Mouse (Mus musculus) gastrocnemius, adult 18-20 months (tissue): Measurements from ENCODE around the gene Vmn2r7. TPM values are rescaled to one million over a fixed set of nuclear protein-coding genes. Genes with fewer than 3 reads are reported as not detected.
A peak's percentile ranks its signal among the peaks of the same experiment; 100 is the strongest.
"Not testable (repeated sequence)": the region's sequence is repeated elsewhere in the genome, so short reads cannot be mapped to it uniquely, and the experiment has no call there.

Experiments
- DNase-seq: peaks from one replicate; pipeline ENCODE4 v3.0.0; 2021; ENCODE audit warnings: low spot score
- long read RNA-seq, 2 experiments: library from polyadenylated mRNA; stranded (forward); transcript quantifications; one replicate each; pipeline ENCODE4 v2.0.0; 2021
- total RNA-seq, 2 experiments: library from RNA; stranded (reverse); gene quantifications; 2 replicates each; pipeline ENCODE4 v1.2.3; 2021

Vmn2r7 gene
- total RNA-seq: not detected
- long read RNA-seq, experiment 1: 0 reads
- long read RNA-seq, experiment 2: 0 reads

DNA sequence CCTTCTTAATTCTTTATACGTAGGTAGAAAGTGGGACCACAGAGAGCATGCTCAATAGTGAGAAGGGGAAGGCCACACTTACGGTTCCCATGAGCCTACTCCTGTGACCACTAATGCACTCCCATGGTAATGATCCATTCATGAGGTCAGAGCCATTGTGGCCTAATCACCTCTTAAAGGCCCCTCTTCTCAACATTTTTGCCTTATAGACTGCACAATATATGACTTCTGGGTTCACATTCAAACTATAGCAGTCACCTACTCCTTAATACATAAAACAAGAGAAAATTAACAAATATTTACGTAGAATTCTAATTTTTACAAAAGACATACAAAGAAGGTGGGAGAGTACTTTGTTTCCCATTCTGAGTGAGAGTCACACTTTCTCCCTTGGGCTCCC is at the start of gene Vmn2r7:
Gene Vmn2r7 (minus strand): TSS at position 101 of the 400 bp plus-strand sequence.
- DNase-seq: not testable (repeated sequence)

DNA sequence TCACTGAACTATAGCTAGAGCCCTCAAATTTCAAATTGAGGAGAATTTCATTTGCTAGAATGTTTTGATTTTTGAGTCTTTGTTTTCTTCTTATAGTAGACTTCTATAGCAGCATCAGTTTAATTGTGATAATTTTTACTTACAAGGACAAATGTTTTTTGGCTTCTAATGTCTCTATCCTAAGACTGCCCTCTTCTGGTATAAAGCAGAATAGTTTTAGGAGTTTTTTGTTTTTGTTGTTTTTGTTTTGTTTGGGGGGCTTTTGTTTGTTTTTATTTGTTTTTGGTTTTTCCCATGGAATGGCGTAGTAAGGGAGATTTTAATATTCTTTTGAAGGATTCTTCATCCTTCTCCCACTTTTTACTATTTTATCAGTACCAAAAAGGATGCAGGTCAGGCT is 45.2 kb upstream of the Vmn2r7 start:
- DNase-seq: no peak

DNA sequence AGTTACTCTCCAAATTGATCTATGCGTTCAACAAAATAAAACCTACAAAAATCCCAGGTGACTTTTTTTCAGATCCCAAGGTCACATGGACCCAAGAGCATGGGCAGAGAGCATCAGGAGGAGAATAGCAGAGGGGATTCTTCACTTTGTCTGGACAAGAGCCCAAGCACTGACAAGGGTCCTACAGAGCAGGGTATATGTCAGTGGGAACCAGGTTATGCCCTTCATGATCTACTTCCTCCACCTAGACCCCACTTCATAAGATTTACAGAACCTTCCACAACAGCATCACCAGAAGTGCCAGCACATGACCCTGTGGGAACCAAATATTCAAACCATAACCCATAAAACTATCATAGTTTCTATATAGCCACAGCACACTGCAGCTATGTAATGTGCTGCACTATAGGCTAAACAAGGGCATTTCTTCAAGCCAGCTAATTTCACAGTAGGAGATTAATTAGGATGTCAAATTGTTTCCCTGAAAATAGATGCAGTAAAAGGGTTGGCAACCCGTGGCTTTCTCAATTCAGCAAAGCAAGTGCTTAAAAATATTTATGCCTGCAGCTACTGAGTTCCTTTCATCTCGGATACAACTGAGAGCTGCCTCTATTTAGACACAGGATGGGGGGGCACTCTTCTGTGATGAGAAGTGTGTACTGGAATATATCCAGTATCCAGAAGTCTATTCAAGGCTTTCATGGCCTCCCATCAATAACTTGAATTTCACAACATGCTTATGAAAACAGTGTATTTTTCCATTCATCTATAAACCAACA is 33.8 kb upstream of the Vmn2r7 start:
- no peak for DNase-seq

DNA sequence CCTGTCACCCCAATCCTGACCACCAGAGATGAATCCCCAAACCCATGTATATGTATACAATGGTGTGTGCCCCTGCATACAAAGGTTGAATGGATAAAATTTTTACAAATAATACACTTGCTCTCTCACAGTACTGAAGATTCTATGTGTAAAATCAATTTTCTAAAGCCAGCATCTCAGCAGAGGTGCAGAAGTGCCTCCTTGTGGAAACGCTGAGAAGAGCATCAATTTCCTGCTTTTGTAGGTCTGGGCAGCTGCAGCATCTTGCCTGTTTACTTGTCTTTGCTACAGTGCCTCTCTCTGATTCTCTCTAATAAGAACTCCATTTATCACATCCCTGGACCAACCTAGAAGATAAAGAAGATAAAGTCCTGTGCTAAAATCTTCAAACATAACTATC is 32.1 kb upstream of the Vmn2r7 start:
- no peak for DNase-seq

DNA sequence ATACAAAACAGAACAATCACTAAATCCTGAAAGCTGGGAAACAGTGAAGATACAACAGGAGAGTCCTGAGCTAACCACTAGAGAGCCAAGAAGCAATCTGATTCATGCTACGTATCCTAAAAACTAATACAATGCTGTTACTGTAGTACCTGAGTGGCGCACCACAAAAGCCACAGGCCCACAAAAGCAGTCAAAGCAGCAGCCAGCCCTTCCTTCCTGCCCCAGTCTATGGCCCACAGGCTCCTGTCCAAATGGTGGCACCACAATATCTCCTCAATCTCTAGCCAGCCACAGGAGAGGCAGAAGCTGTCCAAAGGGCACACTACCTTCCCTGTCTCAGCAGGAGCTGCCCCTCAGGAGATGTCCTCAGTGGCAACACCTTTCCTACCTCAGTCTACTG is 1.7 kb downstream of the Vmn2r7 start:
- DNase-seq: no peak

DNA sequence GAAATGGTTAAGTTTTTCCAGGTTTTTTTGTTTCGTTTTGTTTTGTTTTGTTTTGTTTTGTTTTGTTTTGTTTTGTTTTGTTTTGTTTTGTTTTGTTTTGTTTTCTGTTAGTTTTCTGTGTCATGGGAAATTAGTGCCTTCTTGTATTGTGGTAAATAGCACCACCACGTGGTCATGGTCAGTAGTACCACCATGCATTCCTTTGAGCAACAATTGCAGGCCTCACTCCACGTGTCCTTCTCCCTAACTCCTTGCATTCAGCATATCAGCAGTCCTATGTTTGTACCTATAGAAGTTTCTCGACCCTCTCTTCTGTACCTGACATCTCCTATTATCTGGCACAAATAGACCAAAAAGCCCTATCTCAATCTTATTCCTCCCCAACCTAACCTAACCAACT is 2.3 kb downstream of the Vmn2r7 start:
- DNase-seq: peak; percentile 22

DNA sequence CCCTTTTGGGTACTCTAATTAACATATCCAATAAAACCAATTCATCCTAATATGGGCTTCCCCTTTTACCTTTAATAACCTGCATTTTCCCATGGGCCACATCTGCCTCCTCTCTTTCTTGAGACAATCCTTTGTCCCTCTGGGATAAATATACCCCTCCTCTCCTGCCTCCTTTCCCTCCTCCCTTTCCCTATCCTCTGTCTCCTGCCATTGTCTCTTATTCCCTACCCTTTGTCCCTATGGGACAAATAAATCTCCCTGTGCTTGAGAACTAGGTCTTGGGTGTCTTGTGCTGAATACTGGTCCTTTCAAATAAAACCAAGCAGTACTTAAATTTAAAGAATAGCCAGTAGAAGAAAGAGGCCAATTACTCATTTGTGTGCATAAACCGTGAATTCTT is 13.4 kb downstream of the Vmn2r7 start:
- no peak for DNase-seq

DNA sequence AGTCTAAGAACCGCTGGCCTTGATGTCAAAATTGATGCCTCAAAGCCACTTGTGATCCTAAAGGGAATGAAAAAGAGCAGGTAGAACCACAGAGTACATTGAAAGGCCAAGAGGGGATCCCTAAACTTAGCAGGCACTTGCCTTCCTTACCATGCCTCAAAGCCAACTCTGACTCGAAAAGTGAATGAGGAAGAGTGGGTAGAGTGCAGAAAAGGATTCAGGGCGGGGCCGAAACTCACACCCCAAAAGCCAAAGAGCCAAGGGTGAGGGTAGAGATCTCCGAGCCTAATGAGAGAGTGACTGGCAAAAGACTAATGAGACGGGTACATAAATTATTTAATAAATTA is 53.3 kb downstream of the Vmn2r7 start:
- DNase-seq: no peak

DNA sequence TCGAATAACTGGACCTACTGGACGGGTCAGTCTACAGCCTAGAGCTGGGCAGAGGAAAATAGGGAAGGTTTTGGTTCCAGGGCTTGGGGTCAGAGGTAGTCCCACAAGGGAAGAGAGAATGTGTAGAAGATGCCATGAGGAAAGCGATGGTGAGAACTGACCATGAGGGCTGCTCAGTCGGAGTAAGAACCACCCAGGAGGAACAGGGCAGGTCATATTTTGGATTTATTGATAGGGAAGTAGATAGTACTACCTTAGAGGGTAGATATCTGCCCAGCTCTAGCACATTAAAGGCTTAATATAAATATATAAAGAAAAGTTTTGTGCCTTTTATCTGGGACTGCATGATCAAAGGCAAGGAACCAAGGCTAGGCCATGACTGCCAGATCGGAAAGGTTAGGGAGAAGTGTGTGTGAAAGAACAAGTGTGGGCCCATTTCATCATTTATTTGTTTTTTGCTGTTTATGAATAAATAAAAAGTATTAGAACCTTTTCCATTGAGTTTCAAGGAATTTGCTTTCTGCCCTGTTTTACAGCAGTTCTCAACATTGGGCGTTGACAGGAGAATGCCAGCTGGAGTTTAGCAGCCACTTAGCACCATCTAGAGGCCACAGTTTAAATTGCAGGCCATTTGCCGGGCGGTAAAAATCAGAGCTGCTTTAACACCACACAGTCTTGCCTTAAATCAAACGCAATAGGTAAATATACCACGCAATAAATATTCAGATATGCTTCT is 53.9 kb downstream of the Vmn2r7 start:
- peak; percentile 29 for DNase-seq

DNA sequence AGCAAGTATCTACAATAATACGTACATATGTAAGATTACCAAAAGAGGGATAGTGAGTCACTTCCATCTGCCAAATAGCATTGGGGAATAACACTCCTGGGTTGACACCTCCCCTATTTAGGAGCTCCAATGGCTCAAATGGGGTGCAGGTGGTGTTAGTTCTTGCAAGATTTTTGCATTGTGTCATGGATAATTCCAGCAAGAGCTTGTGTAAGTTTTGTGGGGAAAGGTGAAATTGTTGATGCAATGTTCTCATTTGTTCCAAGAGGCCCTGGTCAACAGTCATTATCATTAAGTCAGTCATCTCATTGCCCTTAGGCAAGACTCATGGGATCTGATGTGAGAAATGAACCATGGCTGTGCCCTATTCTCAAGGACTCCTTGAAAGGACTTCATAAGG is 61.7 kb downstream of the Vmn2r7 start:
- DNase-seq: no peak

DNA sequence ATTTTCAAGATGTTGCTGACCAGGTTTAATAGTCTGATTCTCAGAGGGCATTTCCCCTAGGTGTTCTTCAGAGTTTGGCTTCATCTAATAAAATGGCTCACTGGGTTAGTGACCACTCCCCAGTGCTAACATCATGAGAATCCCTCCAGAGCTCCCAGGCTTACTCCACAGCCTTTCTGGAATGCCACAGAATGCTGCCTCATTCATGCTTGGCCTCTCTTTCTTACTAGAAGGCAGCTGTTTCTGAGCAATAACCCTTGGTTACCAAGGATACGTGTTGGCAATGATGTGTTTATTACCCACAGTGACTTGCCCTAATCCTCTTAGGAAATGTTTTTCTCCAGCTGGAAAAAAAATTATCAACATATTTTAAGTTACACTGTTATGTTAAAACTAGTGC is 72.4 kb downstream of the Vmn2r7 start:
- DNase-seq: no peak

DNA sequence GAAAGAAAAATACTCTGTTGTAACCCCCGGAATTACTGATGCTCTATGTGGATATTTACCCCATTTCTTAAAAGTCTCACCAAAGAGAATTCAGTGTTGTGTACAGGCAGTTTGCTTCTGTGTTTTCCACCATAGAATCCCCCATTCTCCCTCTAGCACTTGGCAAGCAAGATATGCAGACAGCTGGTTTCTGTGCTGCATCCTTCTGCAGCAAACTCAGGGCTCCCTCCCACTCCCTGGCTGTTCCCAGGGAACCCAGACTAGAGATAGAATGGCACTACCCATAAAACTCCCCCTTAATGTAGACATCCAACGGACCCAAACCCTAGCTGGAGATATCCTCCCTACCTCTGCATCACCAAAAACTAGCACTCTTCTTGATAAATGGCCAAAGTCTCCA is 88.4 kb downstream of the Vmn2r7 start:
- no peak for DNase-seq

DNA sequence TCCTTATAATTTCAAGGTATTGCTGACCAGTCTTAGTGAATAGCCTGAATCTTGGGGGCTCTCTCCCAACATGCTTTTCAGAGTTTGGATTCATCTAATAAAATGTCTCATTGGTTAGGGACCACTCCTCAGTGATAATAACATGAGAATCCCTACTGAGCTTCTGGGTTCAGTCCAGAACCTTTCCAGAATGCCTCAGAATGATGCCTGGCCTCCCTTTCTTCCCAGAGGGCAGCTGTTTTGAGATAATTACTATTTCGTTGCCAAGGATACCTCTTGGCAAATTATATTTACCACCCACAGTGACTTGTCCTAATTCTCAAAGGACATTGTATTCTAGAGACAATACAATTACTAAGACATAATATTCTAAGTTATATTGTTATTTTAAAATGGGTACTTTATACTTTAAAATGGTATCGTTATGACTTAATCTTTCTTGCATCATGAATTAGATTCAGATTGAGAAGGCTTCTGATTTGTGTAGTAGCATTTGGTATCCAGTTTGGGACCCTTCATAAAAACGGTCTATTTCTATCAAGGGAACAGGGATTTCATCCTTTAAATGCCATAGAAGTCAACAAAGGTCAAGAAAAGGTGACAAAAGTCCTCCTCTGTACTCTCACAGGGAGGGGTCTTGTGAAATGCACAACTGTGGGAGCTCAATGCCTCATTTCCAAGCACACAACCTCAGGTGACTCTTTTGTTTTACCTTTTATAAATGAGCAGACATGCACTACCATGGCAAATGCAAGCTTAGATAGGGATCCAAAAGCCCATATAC is 117.2 kb downstream of the Vmn2r7 start:
- DNase-seq: not testable (repeated sequence)

DNA sequence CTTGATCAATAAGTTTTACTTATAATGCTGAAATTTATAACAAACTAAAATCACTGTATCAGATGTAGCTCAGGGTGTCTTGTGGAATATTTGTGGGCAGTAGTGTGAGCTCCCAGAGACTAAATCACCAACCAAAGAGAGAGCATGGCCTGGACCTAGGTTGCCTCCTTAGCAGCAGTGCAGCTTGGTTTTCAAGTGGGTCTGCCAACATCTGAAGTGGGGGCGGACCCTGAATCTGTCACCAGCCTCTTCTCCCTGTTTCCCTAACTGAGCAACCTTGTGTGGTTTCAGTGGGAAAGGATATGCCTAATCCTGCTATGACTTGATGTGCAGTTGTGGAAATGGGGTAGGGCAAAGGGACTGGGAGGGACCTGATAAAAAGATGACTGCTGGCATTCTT is 118.8 kb downstream of the Vmn2r7 start:
- DNase-seq: not testable (repeated sequence)

DNA sequence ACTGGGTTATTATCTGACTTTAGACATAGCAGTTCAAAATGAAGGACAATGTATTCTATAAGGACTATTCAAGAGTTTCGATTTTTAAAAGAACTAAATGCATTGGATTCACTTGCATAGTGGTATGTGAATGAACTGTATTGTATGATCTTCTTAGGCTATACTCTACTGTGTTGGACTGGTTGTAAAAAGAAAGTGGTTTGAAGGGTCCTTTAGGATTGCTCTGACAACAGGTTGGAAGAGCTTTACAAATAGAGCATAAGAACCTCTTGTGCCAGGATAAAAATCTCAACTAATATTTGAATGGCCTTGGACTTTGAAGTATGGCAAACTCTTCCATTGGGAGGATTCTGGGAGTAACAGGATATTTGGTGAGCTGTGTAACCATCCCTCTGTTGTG is 168.5 kb downstream of the Vmn2r7 start:
- not testable (repeated sequence) for DNase-seq
